Mouse (Mus musculus): ENCODE results near the gene Lsm7.

- TF ChIP-seq POLR2A (IDR thresholded peaks at IDR 0.05; ENCODE audit: control insufficient read depth, low read depth, low read length), result no peak
- TF ChIP-seq CTCF (IDR thresholded peaks at IDR 0.05; ENCODE audit: control insufficient read depth, insufficient read depth, insufficient replicate concordance, low read depth, low read length), result no peak; the same call in 1 of the 2 replicates
These were observed 21.0 kb upstream of the Lsm7 start for GRCm38 (mm10) chr10:80876028-80876427.

All from testis, adult 2 months (tissue).